ENCODE assay signal across 33 mouse cellular contexts in the genomic region with DNA sequence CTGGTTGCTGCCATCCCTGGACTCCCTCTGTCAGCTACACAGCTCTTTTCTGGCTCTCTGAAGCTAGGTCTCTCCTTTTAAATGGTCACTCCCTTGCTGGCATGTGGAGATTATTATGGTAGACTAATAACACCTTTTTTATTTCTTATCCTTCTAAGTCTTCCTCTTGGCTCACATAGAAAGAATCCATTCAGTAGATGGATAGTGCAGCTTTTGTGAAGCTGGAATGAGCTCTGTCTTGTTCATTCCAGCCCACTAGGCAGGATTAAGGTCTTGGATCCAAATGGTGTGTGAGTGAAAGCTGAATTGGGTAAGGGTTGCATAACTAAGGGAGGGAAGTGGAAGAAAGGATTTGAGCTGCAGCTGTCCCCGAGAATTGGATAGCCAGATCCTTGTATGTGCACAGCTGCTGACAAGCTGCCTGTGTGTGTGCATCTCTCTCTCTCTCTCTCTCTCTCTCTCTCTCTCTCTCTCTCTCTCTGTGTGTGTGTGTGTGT. TPM values are rescaled to one million over a fixed set of nuclear protein-coding genes. Genes with fewer than 3 reads are reported as not detected.
DNase-seq lines count a peak whose midpoint lies in the region; ATAC-seq and TF ChIP-seq lines count a peak whose summit lies in the region.
"Had no signal": no experiment of that assay in that cellular context is flagged by ENCODE, and none has a peak within 500 bp of the region (broad histone marks: within the 10 kb centered on the region; RNA-seq: fewer than 3 reads in every experiment).

TSS of gene Rgr (minus strand) at position 51 of the 497 bp plus-strand sequence.

- 33% methylated on average over 1 of the region's 1 CpGs for WGBS in hindbrain, postnatal 0 days
- WGBS in hindbrain, embryonic 14.5 days, result 61% methylated on average over 1 of the region's 1 CpGs

- no peaks in the 10 kb centered on the region for H3K9me3 ChIP-seq in hindbrain, postnatal 0 days (ENCODE audit: low read length)
- H3K9me3 ChIP-seq in hindbrain, embryonic 14.5 days (ENCODE audit: control insufficient read depth, low read length), result no peaks in the 10 kb centered on the region
- H3K9me3 ChIP-seq: heart, embryonic 12.5 days; hindbrain, embryonic 12.5 days; midbrain, embryonic 12.5 days had no signal

- no peak within 1 kb of the TSS for H3K27ac ChIP-seq in hindbrain, postnatal 0 days
- no peak within 1 kb of the TSS for H3K27ac ChIP-seq in hindbrain, embryonic 14.5 days
- H3K27ac ChIP-seq: hindbrain, embryonic 12.5 days; midbrain, embryonic 12.5 days; stomach, postnatal 0 days had no signal

- no peak within 1 kb of the TSS for H3K9ac ChIP-seq in hindbrain, postnatal 0 days (replicated peaks; ENCODE audit: low read length)
- no peak within 1 kb of the TSS for H3K9ac ChIP-seq in hindbrain, embryonic 14.5 days
- H3K9ac ChIP-seq: heart, embryonic 12.5 days; hindbrain, embryonic 12.5 days; midbrain, embryonic 12.5 days had no signal

- no peaks in the 10 kb centered on the region for H3K36me3 ChIP-seq in hindbrain, postnatal 0 days (ENCODE audit: insufficient read depth, low read length)
- H3K36me3 ChIP-seq in hindbrain, embryonic 14.5 days (replicated peaks; ENCODE audit: control insufficient read depth, insufficient read depth), result no peaks in the 10 kb centered on the region
- H3K36me3 ChIP-seq: heart, embryonic 12.5 days; hindbrain, embryonic 12.5 days; midbrain, embryonic 12.5 days had no signal

- H3K4me2 ChIP-seq in hindbrain, postnatal 0 days (ENCODE audit: low read depth, low read length), result no peak within 1 kb of the TSS
- H3K4me2 ChIP-seq in hindbrain, embryonic 14.5 days (replicated peaks), result no peak within 1 kb of the TSS
- H3K4me2 ChIP-seq: heart, embryonic 12.5 days; hindbrain, embryonic 12.5 days; liver, embryonic 11.5 days; midbrain, embryonic 12.5 days had no signal

- ATAC-seq in hindbrain, postnatal 0 days, result peak; percentile 55; the same call in 1 of the 2 replicates
- ATAC-seq in hindbrain, embryonic 14.5 days (ENCODE audit: low FRiP score), result no peak
- ATAC-seq: inflammation-experienced regulatory T-cells, adult 6 months had no signal

- intact Hi-C loops in heart, postnatal 25 days (cut with DNase I), result no loop called here

- TF ChIP-seq CTCF in hindbrain, postnatal 0 days (IDR thresholded peaks at IDR 0.05; ENCODE audit: low read depth), result no peak

- no peak within 1 kb of the TSS for H3K4me3 ChIP-seq in hindbrain, postnatal 0 days (ENCODE audit: low read length)
- H3K4me3 ChIP-seq in hindbrain, embryonic 14.5 days (replicated peaks; ENCODE audit: low read length), result no peak within 1 kb of the TSS
- H3K4me3 ChIP-seq: erythroblast, embryonic 14.5 days; heart, embryonic 12.5 days; hindbrain, embryonic 12.5 days; midbrain, embryonic 12.5 days had no signal

- no peaks in the 10 kb centered on the region for H3K27me3 ChIP-seq in hindbrain, postnatal 0 days (ENCODE audit: insufficient read depth, low read length)
- H3K27me3 ChIP-seq in hindbrain, embryonic 14.5 days (ENCODE audit: control insufficient read depth, insufficient read depth, low read length), result no peaks in the 10 kb centered on the region
- H3K27me3 ChIP-seq: heart, embryonic 12.5 days; hindbrain, embryonic 12.5 days; midbrain, embryonic 12.5 days had no signal

- DNase-seq in hindbrain, postnatal 0 days (ENCODE audit: low spot score), result peak; percentile 10
- DNase-seq in hindbrain, embryonic 14.5 days (ENCODE audit: low spot score), result no peak
- peak; percentile 29 for DNase-seq in retina, postnatal 1 day
- no peak for DNase-seq in retina, embryonic 14.5 days (ENCODE audit: low spot score)
- peak; percentile 89 for DNase-seq in fat pad, adult 2 months (ENCODE audit: extremely low read depth, low read depth, low spot score)
- DNase-seq in heart, postnatal 25 days (ENCODE audit: low spot score), result no peak
- no peak for DNase-seq in urinary bladder, postnatal 14 days (ENCODE audit: low spot score)
- DNase-seq: adrenal gland, postnatal 25 days; cerebellum, adult 11 months; cerebellum, postnatal 10 days; gastrocnemius, postnatal 14 days; heart, adult 18-20 months; heart, postnatal 10 days; kidney, adult 18-20 months; left cerebral cortex, postnatal 4 days; lung, adult 18-20 months; lung, postnatal 10 days had no signal

- H3K4me1 ChIP-seq in hindbrain, postnatal 0 days (ENCODE audit: insufficient read depth, low read length), result no peaks in the 10 kb centered on the region
- H3K4me1 ChIP-seq in hindbrain, embryonic 14.5 days (replicated peaks; ENCODE audit: control insufficient read depth, insufficient read depth, low read length), result no peaks in the 10 kb centered on the region
- H3K4me1 ChIP-seq: heart, embryonic 12.5 days; hindbrain, embryonic 12.5 days; midbrain, embryonic 12.5 days had no signal

RNA-seq across cellular contexts. Expression of gene Rgr, which starts in this region (rescaled TPM):
- not detected in 2 replicates for total RNA-seq in hindbrain, postnatal 0 days (2014; rRNA removed)
- polyA plus RNA-seq in hindbrain, postnatal 0 days (2015; fragmentation: Nextera tagmentation; extraction: Ambion mirVana), result not detected in 2 replicates
- polyA plus RNA-seq in hindbrain, embryonic 14.5 days (2014; fragmentation: Nextera tagmentation; extraction: Ambion mirVana), result 0.26 TPM in 1 of 2 replicates, not detected in the other
- total RNA-seq in heart, postnatal 25 days (2021), result not detected
- total RNA-seq: adrenal gland, postnatal 25 days; heart, adult 18-20 months; heart, postnatal 10 days; layer of hippocampus, postnatal 14 days; left cerebral cortex, adult 8-10 months; left cerebral cortex, postnatal 4 days had no signal
- polyA plus RNA-seq: cortical plate, adult 2 months; embryonic facial prominence, embryonic 11.5 days; erythroblast, embryonic 14.5 days; heart, embryonic 12.5 days; hindbrain, embryonic 12.5 days; inflammation-experienced regulatory T-cells, adult 6 months; kidney, embryonic 16.5 days; large intestine, adult 2 months; liver, embryonic 11.5 days; midbrain, embryonic 12.5 days; neural tube, embryonic 14.5 days; small intestine, adult 2 months; stomach, postnatal 0 days; thymus, postnatal 0 days had no signal

Comparison
In these comparisons a context has a peak if more than half of its experiments do, and no peak if none do; other contexts are left out.
1. DNase-seq: peak in retina, postnatal 1 day (single experiment) and fat pad, adult 2 months (single experiment); none in hindbrain, embryonic 14.5 days (single experiment), retina, embryonic 14.5 days (single experiment), heart, postnatal 25 days (single experiment) and urinary bladder, postnatal 14 days (single experiment).
2. Peak in DNase-seq and ATAC-seq in hindbrain, postnatal 0 days; RNA of the gene not detected or under 1 TPM.